Mouse (Mus musculus) CH12.LX (cell line): ENCODE measurements at regions not wholly inside any gene's neighbourhood (a gene's known extent, or its start where the extent isn't known, plus 50 kb on each side); places are given as distances from the start of the nearest gene placed in this dataset.

Source experiments
- DNase-seq: peaks from one replicate; pipeline ENCODE4 v3.0.0-alpha.2; 2013; ENCODE audit errors: extremely low read depth
- H3K27ac ChIP-seq: 2 replicates; pipeline ENCODE4 v1.5.1; 2012; ENCODE audit warnings: low read depth, mild to moderate bottlenecking, control low read depth, moderate library complexity; ENCODE audit not compliant: insufficient read depth
- H3K27me3 ChIP-seq: replicated peaks from 2 replicates; pipeline ENCODE3; 2012; ENCODE audit warnings: inconsistent platforms
- H3K36me3 ChIP-seq, 2 experiments: replicated peaks in 1 of 2; 2 replicates each; pipeline versions ENCODE3 to v1.6.1; 2012; ENCODE audit warnings: inconsistent platforms in 1 of 2, low read length in 1 of 2, mild to moderate bottlenecking in 1 of 2, mixed read lengths in 1 of 2, moderate library complexity in 1 of 2; ENCODE audit not compliant: control insufficient read depth in 1 of 2, insufficient read depth in 1 of 2
- H3K4me1 ChIP-seq, 2 experiments: 2 replicates each; pipeline ENCODE4 v1.6.1; 2012; ENCODE audit warnings: inconsistent platforms in 1 of 2, moderate library complexity in 1 of 2; ENCODE audit not compliant: insufficient read depth in 2 of 2, control insufficient read depth in 1 of 2
- H3K4me2 ChIP-seq: 2 replicates; pipeline ENCODE4 v1.6.1; 2012; ENCODE audit warnings: low read depth, mild to moderate bottlenecking, control low read depth; ENCODE audit not compliant: poor library complexity, insufficient read depth, severe bottlenecking
- H3K4me3 ChIP-seq, 3 experiments: fragments of 150-350 bp in 1 of 3; sonication (generic) in 1 of 3; replicated peaks in 1 of 3; 2 replicates each; pipeline versions ENCODE3 to v1.5.1; 2011 to 2012; ENCODE audit warnings: low read depth in 2 of 3, low read length in 2 of 3, mild to moderate bottlenecking in 2 of 3, moderate library complexity in 2 of 3, control low read depth in 1 of 3, improper control_type of control experiment in 1 of 3, inconsistent platforms in 1 of 3, mixed read lengths in 1 of 3; ENCODE audit not compliant: poor library complexity in 1 of 3
- H3K79me2 ChIP-seq: replicated peaks from 2 replicates; pipeline ENCODE4 v1.6.1; 2012; ENCODE audit warnings: mild to moderate bottlenecking, moderate library complexity; ENCODE audit not compliant: control insufficient read depth, poor library complexity, insufficient read depth, severe bottlenecking; ENCODE audit errors: extremely low read depth
- H3K9ac ChIP-seq: 2 replicates; pipeline ENCODE4 v1.6.1; 2012; ENCODE audit warnings: low read depth, mild to moderate bottlenecking, control low read depth, moderate library complexity; ENCODE audit not compliant: insufficient read depth
- H3K9me3 ChIP-seq: replicated peaks from 2 replicates; pipeline ENCODE3; 2012; ENCODE audit warnings: low read length, inconsistent platforms, mixed read lengths
- CTCF ChIP-seq, 2 experiments: IDR thresholded peaks in 1 of 2; conservative IDR thresholded peaks in 1 of 2; 2 replicates each; pipeline ENCODE4 v1.5.1; 2011 to 2012; ENCODE audit warnings: low read depth in 2 of 2, low read length in 2 of 2, improper control_type of control experiment in 1 of 2, inconsistent platforms in 1 of 2, mild to moderate bottlenecking in 1 of 2, moderate library complexity in 1 of 2
- ELF1 ChIP-seq: IDR thresholded peaks from 2 replicates; pipeline ENCODE4 v1.6.1; 2014; ENCODE audit warnings: low read depth, mild to moderate bottlenecking, inconsistent platforms, low read length, improper control_type of control experiment
- GABPA ChIP-seq: IDR thresholded peaks from 2 replicates; pipeline ENCODE4 v1.6.1; 2012; ENCODE audit warnings: low read depth, low read length, improper control_type of control experiment, inconsistent platforms; ENCODE audit not compliant: insufficient replicate concordance
- HCFC1 ChIP-seq: IDR thresholded peaks from 2 replicates; pipeline ENCODE4 v1.6.1; 2012; ENCODE audit warnings: low read depth, mild to moderate bottlenecking, inconsistent platforms, low read length, improper control_type of control experiment
- MAFK ChIP-seq: IDR thresholded peaks from 2 replicates; pipeline ENCODE4 v1.6.1; 2011; ENCODE audit warnings: low read length, improper control_type of control experiment; ENCODE audit not compliant: insufficient replicate concordance
- MXI1 ChIP-seq: IDR thresholded peaks from 2 replicates; pipeline ENCODE4 v1.6.1; 2011; ENCODE audit warnings: mild to moderate bottlenecking, low read depth, low read length, improper control_type of control experiment
- POLR2AphosphoS2 ChIP-seq: IDR thresholded peaks from 2 replicates; pipeline ENCODE4 v1.6.1; 2011; ENCODE audit warnings: low read depth, low read length, improper control_type of control experiment
- SIN3A ChIP-seq: IDR thresholded peaks from 2 replicates; pipeline ENCODE4 v1.6.1; 2012; ENCODE audit warnings: low read length, improper control_type of control experiment, inconsistent platforms
- SMC3 ChIP-seq: IDR thresholded peaks from 2 replicates; pipeline ENCODE4 v1.6.1; 2011; ENCODE audit warnings: low read depth, low read length, improper control_type of control experiment
- TBP ChIP-seq: conservative IDR thresholded peaks from 2 replicates; pipeline ENCODE4 v1.6.1; 2011; ENCODE audit warnings: low read depth, low read length, improper control_type of control experiment
- USF1 ChIP-seq: IDR thresholded peaks from 2 replicates; pipeline ENCODE4 v1.6.1; 2014; ENCODE audit warnings: low read depth, mild to moderate bottlenecking, inconsistent platforms, low read length, improper control_type of control experiment
- USF2 ChIP-seq: conservative IDR thresholded peaks from 2 replicates; pipeline ENCODE4 v1.6.1; 2011; ENCODE audit warnings: low read depth, low read length, improper control_type of control experiment
- ZC3H11A ChIP-seq: IDR thresholded peaks from 2 replicates; pipeline ENCODE4 v1.6.1; 2012; ENCODE audit warnings: low read depth, mild to moderate bottlenecking, inconsistent platforms, low read length, improper control_type of control experiment
- ZKSCAN1 ChIP-seq: IDR thresholded peaks from 2 replicates; pipeline ENCODE4 v1.6.1; 2012; ENCODE audit warnings: low read depth, inconsistent platforms, low read length, improper control_type of control experiment, borderline replicate concordance
- ZMIZ1 ChIP-seq: IDR thresholded peaks from 2 replicates; pipeline ENCODE4 v1.6.1; 2012; ENCODE audit warnings: low read depth, mild to moderate bottlenecking, inconsistent platforms, low read length, improper control_type of control experiment
- dilution Hi-C: fragments of 300-500 bp; cut with MboI; formaldehyde crosslinking; loops from 2 replicates; pipeline ENCODE4 v1.14.3; 2020; ENCODE audit warnings: low sequenced_read_pairs; ENCODE audit not compliant: extremely low pct_unique_long_range_greater_than_20kb, extremely low pct_ligation_motif_present
- in situ Hi-C: fragments of 300-500 bp; cut with MboI; formaldehyde crosslinking; loops from 3 replicates; pipeline ENCODE4 v1.14.3; 2019; ENCODE audit warnings: low sequenced_read_pairs, low pct_ligation_motif_present, low pct_unique_long_range_greater_than_20kb, mixed read lengths

DNA sequence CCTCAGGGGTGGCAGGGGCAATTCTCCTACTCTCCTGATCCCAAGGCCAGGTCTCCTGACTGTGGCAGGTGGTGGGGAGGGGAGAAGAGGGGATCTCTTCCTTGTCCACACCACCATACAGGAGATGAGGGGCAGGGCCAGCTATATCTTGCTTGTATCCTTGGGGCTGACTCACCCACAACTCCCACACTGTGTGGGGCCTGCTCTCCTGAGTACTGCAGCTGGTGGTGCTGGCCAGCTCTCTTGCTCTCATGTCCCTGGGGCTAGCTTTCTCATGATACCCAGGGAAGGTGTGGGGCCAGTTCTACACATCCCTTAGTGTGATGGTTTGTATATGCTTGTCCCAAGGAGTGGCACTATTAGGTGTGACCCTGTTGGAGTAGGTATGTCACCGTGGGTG is 177.4 kb downstream of the Shq1 start:
- Histone ChIP-seq H3K4me3 (no peak overlapping the region), H3K36me3 (no peaks in the 10 kb centered on the region), H3K27me3 (no peaks in the 10 kb centered on the region), H3K27ac (no peak overlapping the region), H3K4me1 (peaks cover 4 to 11% of the 10 kb centered on the region in 2 experiments; a peak in 2 of 4 replicates), H3K4me2 (no peak overlapping the region), H3K79me2 (no peaks in the 10 kb centered on the region), H3K9ac (no peak overlapping the region), H3K9me3 (no peaks in the 10 kb centered on the region)
- TF ChIP-seq USF2 = no peak
- TF ChIP-seq GABPA = no peak
- no peak for TF ChIP-seq HCFC1
- no peak for TF ChIP-seq SIN3A
- TF ChIP-seq ZC3H11A = no peak
- no peak for TF ChIP-seq SMC3
- TF ChIP-seq ZMIZ1 = no peak
- dilution Hi-C loops (no loop called here), in situ Hi-C loops (no loop called here)
- DNase-seq = no peak

GRCm38 (mm10) chr6:100491811-100492210 is 179.1 kb downstream of the Shq1 start:
- H3K36me3 ChIP-seq = no peaks in the 10 kb centered on the region
- no peak overlapping the region for H3K9ac ChIP-seq
- no peak overlapping the region for H3K4me3 ChIP-seq
- in situ Hi-C loops (no loop called here), dilution Hi-C loops (no loop called here)
- peaks cover 4 to 11% of the 10 kb centered on the region in 2 experiments; a peak in 2 of 4 replicates for H3K4me1 ChIP-seq
- TF ChIP-seq ELF1 = no peak
- TF ChIP-seq MXI1 = no peak
- TF ChIP-seq USF1 = no peak
- no peak for TF ChIP-seq POLR2AphosphoS2
- no peak for TF ChIP-seq MAFK
- no peak for TF ChIP-seq SIN3A
- no peak for TF ChIP-seq TBP
- TF ChIP-seq SMC3 = no peak
- TF ChIP-seq CTCF (conservative IDR thresholded peaks at IDR 0.05 in 1 of 2, IDR thresholded peaks at IDR 0.05 in 1 of 2; ENCODE audit: low read depth in 2 of 2, low read length in 2 of 2) = no peak
- no peak for TF ChIP-seq ZKSCAN1
- DNase-seq = no peak
- no peaks in the 10 kb centered on the region for H3K27me3 ChIP-seq
- H3K79me2 ChIP-seq = no peaks in the 10 kb centered on the region
- no peaks in the 10 kb centered on the region for H3K9me3 ChIP-seq
- H3K27ac ChIP-seq = no peak overlapping the region
- H3K4me2 ChIP-seq = no peak overlapping the region
